Mouse (Mus musculus) stomach, embryonic 15.5 days (tissue): ENCODE data around the gene Nxn. TPM values are rescaled to one million over a fixed set of nuclear protein-coding genes. Genes with fewer than 3 reads are reported as not detected.

Source experiments
- ATAC-seq: fragments of 200-750 bp; cut with Nextera tagmentation; 2 replicates; pipeline ENCODE4 v1.8.0; 2017; ENCODE audit warnings: low read depth, moderate number of reproducible peaks, moderate TSS enrichment; ENCODE audit not compliant: insufficient read depth, low FRiP score
- H3K27ac ChIP-seq: fragments of 300-500 bp; sonication (generic); 2 replicates; pipeline ENCODE4 v1.5.1; 2015; ENCODE audit warnings: mild to moderate bottlenecking, inconsistent platforms
- H3K27me3 ChIP-seq: fragments of 300-500 bp; sonication (generic); replicated peaks from 2 replicates; pipeline ENCODE4 v1.6.1; 2015; ENCODE audit warnings: inconsistent platforms
- H3K36me3 ChIP-seq: fragments of 300-500 bp; sonication (generic); 2 replicates; pipeline ENCODE4 v1.6.1; 2015; ENCODE audit warnings: inconsistent platforms
- H3K4me1 ChIP-seq: fragments of 300-500 bp; sonication (generic); 2 replicates; pipeline ENCODE4 v1.6.1; 2015; ENCODE audit warnings: inconsistent platforms
- H3K4me2 ChIP-seq: fragments of 300-500 bp; sonication (generic); 2 replicates; pipeline ENCODE4 v1.6.1; 2015; ENCODE audit warnings: mild to moderate bottlenecking, inconsistent platforms
- H3K4me3 ChIP-seq: fragments of 300-500 bp; sonication (generic); replicated peaks from 2 replicates; pipeline ENCODE4 v1.5.1; 2015; ENCODE audit warnings: inconsistent platforms
- H3K9ac ChIP-seq: fragments of 300-500 bp; sonication (generic); 2 replicates; pipeline ENCODE4 v1.6.1; 2015; ENCODE audit warnings: inconsistent platforms
- H3K9me3 ChIP-seq: fragments of 300-500 bp; sonication (generic); 2 replicates; pipeline ENCODE4 v1.6.1; 2016; ENCODE audit warnings: inconsistent platforms
- WGBS: fragments of 180-500 bp; shearing (Covaris S2); methylation state at CpG from one replicate; pipeline ENCODE4 v1.1.7; 2015; 5-methylcytosine and 5-hydroxymethylcytosine counted together
- polyA plus RNA-seq: library from polyadenylated mRNA; unstranded; fragments of >200 nt; fragmentation: Nextera tagmentation; extraction: Ambion mirVana; gene quantifications from 2 replicates; pipeline ENCODE4 v1.2.1, GENCODE M21; 2015

Gene Nxn
- polyA plus RNA-seq, 1 experiment from 2014 or later, result 35.1 TPM

- H3K4me2 ChIP-seq, result no peak overlapping the region
- 66% methylated on average over 4 of the region's 4 CpGs for WGBS
- H3K9ac ChIP-seq, result no peak overlapping the region
- no peak overlapping the region for H3K27ac ChIP-seq
- H3K9me3 ChIP-seq, result no peaks in the 10 kb centered on the region
- H3K4me3 ChIP-seq, result no peak overlapping the region
- H3K27me3 ChIP-seq, result no peaks in the 10 kb centered on the region
- H3K4me1 ChIP-seq, result peaks cover 23% of the 10 kb centered on the region; the same call in 1 of the 2 replicates
- H3K36me3 ChIP-seq, result peaks cover 44% of the 10 kb centered on the region
- ATAC-seq, result no peak
These were observed 22.0 kb upstream of the Nxn start for GRCm38 (mm10) chr11:76420896-76421295.

- peak overlapping the region; percentile 35; the same call in 1 of the 2 replicates for H3K27ac ChIP-seq
- H3K4me1 ChIP-seq, result peaks cover 21% of the 10 kb centered on the region; the same call in 1 of the 2 replicates
- H3K9me3 ChIP-seq, result no peaks in the 10 kb centered on the region
- no peak overlapping the region for H3K4me2 ChIP-seq
- WGBS, result 67% methylated on average over 4 of the region's 4 CpGs
- H3K4me3 ChIP-seq, result no peak overlapping the region
- no peak for ATAC-seq
- no peaks in the 10 kb centered on the region for H3K27me3 ChIP-seq
- no peak overlapping the region for H3K9ac ChIP-seq
- peaks cover 46% of the 10 kb centered on the region for H3K36me3 ChIP-seq
These were observed 20.2 kb upstream of the Nxn start for GRCm38 (mm10) chr11:76419179-76419578.

- no peaks in the 10 kb centered on the region for H3K27me3 ChIP-seq
- ATAC-seq, result no peak
- peaks cover 46% of the 10 kb centered on the region for H3K36me3 ChIP-seq
- no peaks in the 10 kb centered on the region for H3K9me3 ChIP-seq
- no peak overlapping the region for H3K4me2 ChIP-seq
- H3K4me1 ChIP-seq, result peaks cover 21% of the 10 kb centered on the region; the same call in 1 of the 2 replicates
- H3K9ac ChIP-seq, result no peak overlapping the region
- no peak overlapping the region for H3K4me3 ChIP-seq
- peak overlapping the region; percentile 35; the same call in 1 of the 2 replicates for H3K27ac ChIP-seq
- 80% methylated on average over 8 of the region's 8 CpGs for WGBS
These were observed 19.5 kb upstream of the Nxn start for GRCm38 (mm10) chr11:76418423-76418822.

GRCm38 (mm10) chr11:76415985-76416384, 17.0 kb upstream of the Nxn start:
- no peak for ATAC-seq
- peaks cover 37% of the 10 kb centered on the region for H3K36me3 ChIP-seq
- peak overlapping the region; percentile 31 for H3K27ac ChIP-seq
- H3K4me1 ChIP-seq, result peaks cover 21% of the 10 kb centered on the region; the same call in 1 of the 2 replicates
- no peak overlapping the region for H3K4me3 ChIP-seq
- no peak overlapping the region for H3K4me2 ChIP-seq
- H3K9me3 ChIP-seq, result no peaks in the 10 kb centered on the region
- WGBS, result 30% methylated on average over 2 of the region's 2 CpGs
- H3K27me3 ChIP-seq, result no peaks in the 10 kb centered on the region
- H3K9ac ChIP-seq, result no peak overlapping the region

- H3K36me3 ChIP-seq, result peaks cover 38% of the 10 kb centered on the region
- no peak for ATAC-seq
These were observed 16.1 kb upstream of the Nxn start for GRCm38 (mm10) chr11:76415001-76415400.

GRCm38 (mm10) chr11:76413202-76413601, 14.3 kb upstream of the Nxn start:
- no peak overlapping the region for H3K9ac ChIP-seq
- no peaks in the 10 kb centered on the region for H3K27me3 ChIP-seq
- peaks cover 26% of the 10 kb centered on the region; the same call in 1 of the 2 replicates for H3K36me3 ChIP-seq
- no peak overlapping the region for H3K27ac ChIP-seq
- H3K9me3 ChIP-seq, result no peaks in the 10 kb centered on the region
- ATAC-seq, result no peak
- H3K4me1 ChIP-seq, result peaks cover 18% of the 10 kb centered on the region; the same call in 1 of the 2 replicates
- H3K4me3 ChIP-seq, result no peak overlapping the region
- H3K4me2 ChIP-seq, result no peak overlapping the region
- 81% methylated on average over 4 of the region's 4 CpGs for WGBS

More at GRCm38 (mm10) chr11:76415001-76415400, 16.1 kb upstream of the Nxn start:
- 89% methylated on average over 4 of the region's 4 CpGs for WGBS
- no peaks in the 10 kb centered on the region for H3K9me3 ChIP-seq
- H3K4me2 ChIP-seq, result no peak overlapping the region
- no peak overlapping the region for H3K4me3 ChIP-seq
- H3K9ac ChIP-seq, result no peak overlapping the region
- H3K27me3 ChIP-seq, result no peaks in the 10 kb centered on the region
- H3K27ac ChIP-seq, result no peak overlapping the region
- H3K4me1 ChIP-seq, result peaks cover 21% of the 10 kb centered on the region; the same call in 1 of the 2 replicates

GRCm38 (mm10) chr11:76410826-76411225, 11.9 kb upstream of the Nxn start:
- no peak overlapping the region for H3K9ac ChIP-seq
- no peaks in the 10 kb centered on the region for H3K9me3 ChIP-seq
- WGBS, result 61% methylated on average over 12 of the region's 12 CpGs
- H3K4me3 ChIP-seq, result no peak overlapping the region
- H3K27ac ChIP-seq, result no peak overlapping the region
- 0 out of 2 replicates have a peak, but pooled peaks cover 15% of the 10 kb centered on the region for H3K36me3 ChIP-seq
- H3K4me1 ChIP-seq, result 0 out of 2 replicates have a peak, but pooled peaks cover 12% of the 10 kb centered on the region
- no peak overlapping the region for H3K4me2 ChIP-seq
- H3K27me3 ChIP-seq, result no peaks in the 10 kb centered on the region
- ATAC-seq, result no peak

- H3K27ac ChIP-seq, result peak within 1 kb of the TSS; percentile 91
- H3K27me3 ChIP-seq, result no peaks in the 10 kb centered on the region
- H3K4me2 ChIP-seq, result peak within 1 kb of the TSS; percentile 73
- under 1% methylated on average over 46 of the region's 46 CpGs for WGBS
- H3K4me1 ChIP-seq, result 0 out of 2 replicates have a peak, but pooled peaks cover 10% of the 10 kb centered on the region
- 0 out of 2 replicates have a peak, but pooled peaks cover 4% of the 10 kb centered on the region for H3K36me3 ChIP-seq
- ATAC-seq, result peak; percentile 96
- no peaks in the 10 kb centered on the region for H3K9me3 ChIP-seq
- H3K4me3 ChIP-seq, result peak within 1 kb of the TSS; percentile 69
- H3K9ac ChIP-seq, result peak within 1 kb of the TSS; percentile 76
These were observed 8.0 kb upstream of the Nxn start, which contains the start of gene Timm22 for GRCm38 (mm10) chr11:76406702-76407583. Gene Timm22 (plus strand): TSS chr11:76406952.

- Histone ChIP-seq H3K4me2 (no peak overlapping the region), H3K9me3 (no peaks in the 10 kb centered on the region), H3K27me3 (no peaks in the 10 kb centered on the region), H3K36me3 (0 out of 2 replicates have a peak, but pooled peaks cover 4% of the 10 kb centered on the region), H3K9ac (no peak overlapping the region), H3K4me3 (no peak overlapping the region), H3K27ac (no peak overlapping the region), H3K4me1 (0 out of 2 replicates have a peak, but pooled peaks cover 10% of the 10 kb centered on the region)
- WGBS, result 80% methylated on average over 5 of the region's 5 CpGs
- ATAC-seq, result no peak
These were observed 6.8 kb upstream of the Nxn start for GRCm38 (mm10) chr11:76405626-76406264.

- no peak overlapping the region for H3K4me2 ChIP-seq
- WGBS, result 57% methylated on average over 4 of the region's 4 CpGs
- no peaks in the 10 kb centered on the region for H3K9me3 ChIP-seq
- 0 out of 2 replicates have a peak, but pooled peaks cover 10% of the 10 kb centered on the region for H3K4me1 ChIP-seq
- H3K9ac ChIP-seq, result no peak overlapping the region
- no peak overlapping the region for H3K27ac ChIP-seq
- no peak for ATAC-seq
- H3K4me3 ChIP-seq, result no peak overlapping the region
- H3K27me3 ChIP-seq, result no peaks in the 10 kb centered on the region
- H3K36me3 ChIP-seq, result 0 out of 2 replicates have a peak, but pooled peaks cover 3% of the 10 kb centered on the region
These were observed 6.2 kb upstream of the Nxn start for GRCm38 (mm10) chr11:76405113-76405512.

GRCm38 (mm10) chr11:76401398-76401797, 2.5 kb upstream of the Nxn start:
- Histone ChIP-seq H3K27me3 (no peaks in the 10 kb centered on the region), H3K4me2 (no peak overlapping the region), H3K36me3 (no peaks in the 10 kb centered on the region), H3K4me1 (peaks cover 4% of the 10 kb centered on the region; the same call in 1 of the 2 replicates), H3K4me3 (no peak overlapping the region), H3K9me3 (no peaks in the 10 kb centered on the region), H3K9ac (no peak overlapping the region), H3K27ac (no peak overlapping the region)
- no peak for ATAC-seq
- 61% methylated on average over 10 of the region's 10 CpGs for WGBS
